Mouse (Mus musculus) embryonic fibroblast, embryonic 13.5 days (primary cell): ENCODE results near the gene Sebox.

ENCODE experiments used
- CTCF ChIP-seq: IDR thresholded peaks from 2 replicates; pipeline ENCODE4 v1.5.1; 2011; ENCODE audit warnings: mild to moderate bottlenecking, control low read depth, low read length, moderate library complexity, borderline replicate concordance; ENCODE audit not compliant: insufficient read depth
- POLR2A ChIP-seq: IDR thresholded peaks from 2 replicates; pipeline ENCODE4 v1.6.1; 2011; ENCODE audit warnings: low read depth, mild to moderate bottlenecking, control low read depth, low read length, moderate library complexity

GRCm38 (mm10) chr11:78551059-78551398 is 47.8 kb downstream of the Sebox start:
- TF ChIP-seq POLR2A (no peak), CTCF (no peak)
